19 mouse cellular contexts compared by ENCODE assay signal in genomic region chr19:14578698-14579097, GRCm38 (mm10).
"Had no signal": no experiment of that assay in that cellular context is flagged by ENCODE, and none has a peak within 500 bp of the region (broad histone marks: within the 10 kb centered on the region; RNA-seq: fewer than 3 reads in every experiment).

No protein-coding gene starts in this region.

- H3K27me3 ChIP-seq: limb, embryonic 13.5 days; liver, embryonic 13.5 days; neural tube, embryonic 13.5 days; stomach, embryonic 15.5 days had no signal

- H3K4me2 ChIP-seq: limb, embryonic 13.5 days; liver, embryonic 13.5 days; lung, embryonic 14.5 days; midbrain, embryonic 11.5 days; neural tube, embryonic 13.5 days; stomach, embryonic 15.5 days had no signal

- H3K9me3 ChIP-seq: limb, embryonic 10.5 days; limb, embryonic 13.5 days; liver, embryonic 13.5 days; neural tube, embryonic 13.5 days; stomach, embryonic 15.5 days had no signal

- DNase-seq: kidney, postnatal 25 days; layer of hippocampus, adult 9-11 months; liver; liver, embryonic 13.5 days; midbrain, embryonic 14.5 days; retina, postnatal 1 day; right cerebral cortex, postnatal 25 days; spleen, adult 18-20 months; thymus, adult 18-20 months; thymus, postnatal 36 days had no signal

- H3K36me3 ChIP-seq: stomach, embryonic 15.5 days had no signal

- H3K4me1 ChIP-seq: limb, embryonic 13.5 days; stomach, embryonic 15.5 days had no signal

- ATAC-seq: lung, postnatal 0 days had no signal

- H3K9ac ChIP-seq: limb, embryonic 13.5 days; liver, embryonic 13.5 days; lung, embryonic 14.5 days; neural tube, embryonic 13.5 days; stomach, embryonic 15.5 days had no signal

- H3K27ac ChIP-seq: kidney, postnatal 0 days; layer of hippocampus, adult 2 months; limb, embryonic 10.5 days; limb, embryonic 13.5 days; liver, embryonic 13.5 days; neural tube, embryonic 13.5 days; stomach, embryonic 15.5 days had no signal

- H3K4me3 ChIP-seq: layer of hippocampus, adult 2 months; limb, embryonic 10.5 days; limb, embryonic 13.5 days; liver, embryonic 13.5 days; neural tube, embryonic 13.5 days; stomach, embryonic 15.5 days had no signal
